Mouse (Mus musculus) heart, adult 11 months (tissue): ENCODE data around the gene Gm3259.
"Not testable (repeated sequence)": the region's sequence is repeated elsewhere in the genome, so short reads cannot be mapped to it uniquely, and the experiment has no call there.

ENCODE experiments used
- DNase-seq: peaks from one replicate; pipeline ENCODE4 v3.0.0; 2022

Gm3259 gene

GRCm38 (mm10) chr5:95305611-95306010 is at the start of gene Gm3259:
TSS of gene Gm3259 (plus strand) at chr5:95305911.
- not testable (repeated sequence) for DNase-seq

DNA sequence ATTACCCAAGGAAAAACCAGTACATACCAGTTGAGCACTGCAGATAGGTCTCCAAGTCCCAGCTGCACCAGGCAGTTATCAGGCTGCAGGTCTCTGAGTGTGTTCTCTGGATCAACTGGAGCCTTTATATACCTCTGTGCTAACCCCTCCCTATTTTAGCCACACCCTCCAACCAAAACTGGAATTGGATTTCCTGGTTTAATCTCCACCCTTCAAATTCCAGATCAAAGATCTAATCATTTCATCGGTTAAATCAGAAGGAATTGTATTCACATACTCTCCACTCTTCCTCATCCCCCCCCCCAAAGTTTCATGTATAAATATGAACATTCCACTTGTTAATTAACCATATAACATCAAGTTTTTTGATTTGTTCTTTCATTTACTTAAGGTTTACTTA is 33.0 kb upstream of the Gm3259 start, which contains the start of gene Gm10424:
Gene Gm10424, minus strand, starts transcription at position 101 of the 400 bp plus-strand sequence.
- not testable (repeated sequence) for DNase-seq
